Mouse (Mus musculus) midbrain, embryonic 15.5 days (tissue): ENCODE measurements around the gene Fmo6. TPM values are rescaled to one million over a fixed set of nuclear protein-coding genes. Genes with fewer than 3 reads are reported as not detected.

ENCODE experiments used
- ATAC-seq: fragments of 200-750 bp; cut with Nextera tagmentation; replicated peaks from 2 replicates; pipeline ENCODE4 v1.8.0; 2017; ENCODE audit warnings: moderate TSS enrichment
- H3K27ac ChIP-seq: fragments of 300-500 bp; sonication (generic); 2 replicates; pipeline ENCODE4 v1.5.1; 2015; ENCODE audit warnings: mild to moderate bottlenecking, inconsistent platforms
- H3K27me3 ChIP-seq: fragments of 300-500 bp; sonication (generic); replicated peaks from 2 replicates; pipeline ENCODE4 v1.6.1; 2015; ENCODE audit warnings: inconsistent platforms
- H3K36me3 ChIP-seq: fragments of 300-500 bp; sonication (generic); replicated peaks from 2 replicates; pipeline ENCODE4 v1.6.1; 2015; ENCODE audit warnings: inconsistent platforms
- H3K4me1 ChIP-seq: fragments of 300-500 bp; sonication (generic); 2 replicates; pipeline ENCODE4 v1.6.1; 2015; ENCODE audit warnings: inconsistent platforms
- H3K4me2 ChIP-seq: fragments of 300-500 bp; sonication (generic); 2 replicates; pipeline ENCODE4 v1.6.1; 2015; ENCODE audit warnings: inconsistent platforms, mild to moderate bottlenecking, moderate library complexity
- H3K4me3 ChIP-seq: fragments of 300-500 bp; sonication (generic); 2 replicates; pipeline ENCODE4 v1.5.1; 2015; ENCODE audit warnings: mild to moderate bottlenecking, inconsistent platforms
- H3K9ac ChIP-seq: fragments of 300-500 bp; sonication (generic); 2 replicates; pipeline ENCODE4 v1.6.1; 2015; ENCODE audit warnings: mild to moderate bottlenecking, inconsistent platforms
- H3K9me3 ChIP-seq: fragments of 300-500 bp; sonication (generic); 2 replicates; pipeline ENCODE4 v1.6.1; 2016; ENCODE audit warnings: inconsistent platforms
- WGBS: fragments of 180-500 bp; shearing (Covaris S2); methylation state at CpG from one replicate; pipeline ENCODE4 v1.1.7; 2015; ENCODE audit warnings: mixed read lengths; 5-methylcytosine and 5-hydroxymethylcytosine counted together
- polyA plus RNA-seq: library from polyadenylated mRNA; unstranded; fragments of >200 nt; fragmentation: Nextera tagmentation; extraction: Ambion mirVana; gene quantifications from 2 replicates; pipeline ENCODE4 v1.2.1, GENCODE M21; 2015

Fmo6 gene
- polyA plus RNA-seq, 1 experiment from 2014 or later, result not detected

DNA sequence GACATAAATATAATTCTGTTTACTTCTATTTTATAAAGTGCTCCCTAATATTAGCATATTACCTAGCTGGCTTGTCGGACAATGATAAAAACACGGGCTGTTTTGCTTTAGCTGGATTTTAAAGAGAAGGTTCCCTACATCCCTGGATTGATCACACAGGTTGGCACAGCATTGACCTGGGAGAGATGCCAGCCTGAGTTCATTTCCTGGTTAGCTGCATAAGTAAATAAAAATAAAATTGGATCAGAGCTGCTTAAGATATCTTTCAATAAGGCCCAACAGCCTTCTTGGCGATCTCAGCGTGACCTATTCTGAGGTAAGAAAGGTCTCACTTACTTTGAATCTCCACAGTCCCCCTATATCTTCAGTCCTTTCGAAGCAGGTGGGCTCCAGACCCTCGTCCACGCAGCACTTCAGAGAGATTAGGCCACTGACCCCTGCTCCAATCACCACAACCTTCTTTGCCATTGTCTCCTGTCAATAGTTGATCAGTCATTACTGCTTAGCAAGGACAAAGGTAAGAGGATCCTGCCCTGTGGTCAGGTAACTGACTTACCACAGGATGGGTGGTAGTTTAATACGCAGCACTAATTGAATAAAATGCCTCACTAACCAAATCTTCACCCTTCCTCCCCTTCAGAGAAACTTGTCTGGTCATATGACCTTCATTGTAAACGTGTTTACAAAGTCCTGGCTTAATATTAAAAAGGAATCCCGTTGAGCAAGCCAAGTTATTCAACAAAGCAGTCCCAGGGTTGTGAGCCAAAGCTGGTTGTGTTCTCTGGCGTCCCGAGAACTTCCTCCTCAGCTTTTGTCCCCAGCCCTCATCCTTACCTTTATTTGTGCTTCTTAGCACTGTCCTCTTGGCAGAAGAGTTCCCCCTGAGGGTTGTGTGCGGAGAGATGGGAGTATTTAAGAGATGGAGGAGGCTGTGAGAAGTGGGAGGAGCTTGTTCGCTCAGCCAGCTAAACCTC is 39.2 kb downstream of the Fmo6 start, which contains the start of gene Fmo2:
Gene Fmo2 (minus strand): TSS at position 889 of the 974 bp plus-strand sequence.
- no peak for ATAC-seq
- WGBS, result 62% methylated on average over 14 of the region's 14 CpGs
- H3K4me3 ChIP-seq, result no peak within 1 kb of the TSS
- no peaks in the 10 kb centered on the region for H3K4me1 ChIP-seq
- H3K36me3 ChIP-seq, result no peaks in the 10 kb centered on the region
- H3K9ac ChIP-seq, result no peak within 1 kb of the TSS
- H3K27me3 ChIP-seq, result no peaks in the 10 kb centered on the region
- no peak within 1 kb of the TSS for H3K4me2 ChIP-seq
- H3K27ac ChIP-seq, result no peak within 1 kb of the TSS
- H3K9me3 ChIP-seq, result no peaks in the 10 kb centered on the region

GRCm38 (mm10) chr1:162895900-162896299 is 41.4 kb downstream of the Fmo6 start:
- Histone ChIP-seq H3K9me3 (no peaks in the 10 kb centered on the region), H3K4me1 (no peaks in the 10 kb centered on the region), H3K36me3 (no peaks in the 10 kb centered on the region), H3K9ac (no peak overlapping the region), H3K27me3 (no peaks in the 10 kb centered on the region), H3K4me2 (no peak overlapping the region), H3K4me3 (no peak overlapping the region), H3K27ac (no peak overlapping the region)
- 43% methylated on average over 6 of the region's 6 CpGs for WGBS
- peak; percentile 65; the same call in 1 of the 2 replicates for ATAC-seq

GRCm38 (mm10) chr1:162893014-162893413 is 44.3 kb downstream of the Fmo6 start:
- H3K36me3 ChIP-seq, result no peaks in the 10 kb centered on the region
- no peaks in the 10 kb centered on the region for H3K27me3 ChIP-seq
- no peak for ATAC-seq
- H3K4me1 ChIP-seq, result no peaks in the 10 kb centered on the region
- no peak overlapping the region for H3K4me2 ChIP-seq
- H3K27ac ChIP-seq, result no peak overlapping the region
- WGBS, result 92% methylated on average over 6 of the region's 6 CpGs
- H3K4me3 ChIP-seq, result no peak overlapping the region
- no peaks in the 10 kb centered on the region for H3K9me3 ChIP-seq
- no peak overlapping the region for H3K9ac ChIP-seq

- Histone ChIP-seq H3K4me3 (no peak overlapping the region), H3K36me3 (no peaks in the 10 kb centered on the region), H3K27me3 (no peaks in the 10 kb centered on the region), H3K9ac (no peak overlapping the region), H3K9me3 (no peaks in the 10 kb centered on the region), H3K4me1 (no peaks in the 10 kb centered on the region), H3K27ac (no peak overlapping the region), H3K4me2 (no peak overlapping the region)
- WGBS, result 79% methylated on average over 6 of the region's 6 CpGs
- ATAC-seq, result no peak
Measured at GRCm38 (mm10) chr1:162891980-162892451, 45.3 kb downstream of the Fmo6 start.

DNA sequence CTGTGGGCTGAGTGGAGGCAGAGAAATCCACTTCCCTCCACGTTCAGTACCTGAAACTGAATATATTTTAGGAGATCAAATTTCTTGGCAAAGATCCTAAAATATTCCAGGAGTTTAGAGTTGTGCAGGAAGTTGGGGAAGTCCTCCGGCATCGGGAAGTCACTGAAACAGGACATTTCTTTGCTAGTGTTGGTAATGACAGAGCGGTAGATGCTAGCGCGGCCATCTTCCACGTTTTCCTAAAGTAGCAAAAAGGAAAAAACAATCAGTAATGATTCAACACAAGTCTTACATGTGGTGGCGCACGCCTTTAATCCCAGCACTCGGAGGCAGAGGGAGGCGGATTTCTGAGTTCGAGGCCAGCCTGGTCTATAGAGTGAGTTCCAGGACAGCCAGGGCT is 48.7 kb downstream of the Fmo6 start:
- no peaks in the 10 kb centered on the region for H3K4me1 ChIP-seq
- no peaks in the 10 kb centered on the region for H3K9me3 ChIP-seq
- H3K36me3 ChIP-seq, result no peaks in the 10 kb centered on the region
- no peak overlapping the region for H3K27ac ChIP-seq
- H3K9ac ChIP-seq, result no peak overlapping the region
- no peak for ATAC-seq
- H3K4me3 ChIP-seq, result no peak overlapping the region
- no peaks in the 10 kb centered on the region for H3K27me3 ChIP-seq
- 92% methylated on average over 12 of the region's 12 CpGs for WGBS
- H3K4me2 ChIP-seq, result no peak overlapping the region

- no peak overlapping the region for H3K27ac ChIP-seq
- no peaks in the 10 kb centered on the region for H3K27me3 ChIP-seq
- H3K4me2 ChIP-seq, result no peak overlapping the region
- H3K4me1 ChIP-seq, result no peaks in the 10 kb centered on the region
- H3K9ac ChIP-seq, result no peak overlapping the region
- 95% methylated on average over 7 of the region's 7 CpGs for WGBS
- H3K9me3 ChIP-seq, result no peaks in the 10 kb centered on the region
- H3K4me3 ChIP-seq, result no peak overlapping the region
- no peak for ATAC-seq
- no peaks in the 10 kb centered on the region for H3K36me3 ChIP-seq
Measured at GRCm38 (mm10) chr1:162887644-162888043, 49.7 kb downstream of the Fmo6 start.

GRCm38 (mm10) chr1:162886138-162886816 is 51.0 kb downstream of the Fmo6 start:
- H3K4me3 ChIP-seq, result no peak overlapping the region
- H3K9me3 ChIP-seq, result no peaks in the 10 kb centered on the region
- no peak overlapping the region for H3K4me2 ChIP-seq
- H3K9ac ChIP-seq, result no peak overlapping the region
- 88% methylated on average over 11 of the region's 11 CpGs for WGBS
- no peaks in the 10 kb centered on the region for H3K36me3 ChIP-seq
- no peak for ATAC-seq
- H3K27me3 ChIP-seq, result no peaks in the 10 kb centered on the region
- no peaks in the 10 kb centered on the region for H3K4me1 ChIP-seq
- H3K27ac ChIP-seq, result no peak overlapping the region

- Histone ChIP-seq H3K4me3 (no peak overlapping the region), H3K4me2 (no peak overlapping the region), H3K27me3 (no peaks in the 10 kb centered on the region), H3K36me3 (no peaks in the 10 kb centered on the region), H3K4me1 (no peaks in the 10 kb centered on the region), H3K9me3 (no peaks in the 10 kb centered on the region), H3K9ac (no peak overlapping the region), H3K27ac (no peak overlapping the region)
- 87% methylated on average over 4 of the region's 4 CpGs for WGBS
- no peak for ATAC-seq
Measured at GRCm38 (mm10) chr1:162882681-162883080, 54.6 kb downstream of the Fmo6 start.

DNA sequence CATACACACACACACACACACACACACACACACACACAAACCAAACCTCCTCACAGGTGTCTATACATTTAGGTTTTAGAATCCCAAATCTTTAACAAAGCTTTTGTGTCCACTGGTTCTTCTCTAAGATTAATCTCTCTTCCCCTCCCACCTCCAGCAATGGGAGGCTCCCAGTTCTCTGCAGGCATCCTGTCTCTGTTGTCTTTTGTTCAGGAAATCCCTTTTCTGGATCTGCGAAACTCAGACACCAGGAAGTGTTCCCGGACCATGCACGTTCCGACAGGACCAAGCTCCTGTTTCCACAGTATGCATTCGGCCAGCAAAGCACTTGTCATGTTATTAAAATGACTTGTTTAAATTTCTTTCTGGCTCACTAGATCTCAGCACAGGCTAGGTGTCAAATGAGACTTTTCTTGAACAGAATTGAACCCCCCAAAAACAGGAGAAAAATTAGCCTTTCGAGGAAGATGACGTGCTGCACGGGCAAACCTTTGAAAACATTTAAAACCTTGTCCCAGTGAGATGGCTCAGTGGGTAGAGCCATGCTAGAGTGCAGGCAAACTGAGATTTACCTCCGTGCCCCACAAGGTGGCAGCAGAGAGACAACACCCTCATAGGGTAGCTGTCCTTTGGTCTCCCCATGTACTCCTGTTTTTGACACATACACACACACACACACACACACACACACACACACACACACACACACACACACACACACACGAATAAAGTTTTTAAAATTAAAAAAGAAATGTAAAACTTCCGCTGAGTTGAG is 57.5 kb downstream of the Fmo6 start:
- ATAC-seq, result no peak

GRCm38 (mm10) chr1:162875091-162875490 is 62.2 kb downstream of the Fmo6 start:
- Histone ChIP-seq H3K27me3 (no peaks in the 10 kb centered on the region), H3K4me1 (no peaks in the 10 kb centered on the region), H3K4me3 (no peak overlapping the region), H3K4me2 (no peak overlapping the region), H3K36me3 (no peaks in the 10 kb centered on the region), H3K27ac (no peak overlapping the region), H3K9me3 (no peaks in the 10 kb centered on the region), H3K9ac (no peak overlapping the region)
- no peak for ATAC-seq
- 88% methylated on average over 3 of the region's 3 CpGs for WGBS

More for the DNA sequence above, 57.5 kb downstream of the Fmo6 start:
- no peaks in the 10 kb centered on the region for H3K4me1 ChIP-seq
- no peak overlapping the region for H3K9ac ChIP-seq
- H3K27me3 ChIP-seq, result no peaks in the 10 kb centered on the region
- H3K4me2 ChIP-seq, result no peak overlapping the region
- no peak overlapping the region for H3K27ac ChIP-seq
- no peak overlapping the region for H3K4me3 ChIP-seq
- no peaks in the 10 kb centered on the region for H3K9me3 ChIP-seq
- no peaks in the 10 kb centered on the region for H3K36me3 ChIP-seq
- WGBS, result 51% methylated on average over 11 of the region's 11 CpGs

- Histone ChIP-seq H3K4me3 (no peak overlapping the region), H3K4me1 (no peaks in the 10 kb centered on the region), H3K9ac (no peak overlapping the region), H3K36me3 (no peaks in the 10 kb centered on the region), H3K27me3 (no peaks in the 10 kb centered on the region), H3K27ac (no peak overlapping the region), H3K9me3 (no peaks in the 10 kb centered on the region; the same call in 1 of the 2 replicates), H3K4me2 (no peak overlapping the region)
- WGBS, result 58% methylated on average over 9 of the region's 9 CpGs
- no peak for ATAC-seq
Measured at GRCm38 (mm10) chr1:162871701-162872311, 65.5 kb downstream of the Fmo6 start.
